Mouse (Mus musculus) adrenal gland, postnatal 36 days (tissue): ENCODE results near the gene Zfp143. TPM values are rescaled to one million over a fixed set of nuclear protein-coding genes. Genes with fewer than 3 reads are reported as not detected.

Experiments used
- DNase-seq, 2 experiments: peaks; one replicate each; pipeline ENCODE4 v3.0.0; 2021; ENCODE audit warnings: mixed read lengths in 1 of 2
- total RNA-seq, 2 experiments: library from RNA; stranded (reverse); gene quantifications; 2 replicates each; pipeline ENCODE4 v1.2.3; 2021

Zfp143 gene
- total RNA-seq, 2 experiments from 2014 or later: 11.1 to 13.1 TPM

- no peak for DNase-seq
Observed at GRCm38 (mm10) chr7:110138538-110138937, 77.5 kb downstream of the Zfp143 start.

GRCm38 (mm10) chr7:110143863-110144262, 82.8 kb downstream of the Zfp143 start:
- DNase-seq: no peak

Other genes with a start within 250 kb of the Zfp143 start
- gene Scube2, start 195.5 kb upstream of the Zfp143 start, total RNA-seq: under 1 TPM; 0.26 to 0.56 TPM
- 100 to 1,000 TPM; 161 to 174 TPM for gene Dennd5a, start 100.7 kb upstream of the Zfp143 start, total RNA-seq
- 10 to 100 TPM; 48.5 to 51.7 TPM for gene Tmem41b, start 74.3 kb upstream of the Zfp143 start, total RNA-seq
- gene Ipo7, start 42.9 kb upstream of the Zfp143 start, total RNA-seq: 100 to 1,000 TPM in 1 of 2 experiments, 10 to 100 TPM in 1; 86.1 to 103 TPM
- 10 to 100 TPM; 10.3 to 12.2 TPM for gene Wee1, start 60.8 kb downstream of the Zfp143 start, total RNA-seq
- gene Swap70, start 160.5 kb downstream of the Zfp143 start, total RNA-seq: 10 to 100 TPM; 16.0 to 20.4 TPM